ENCODE assay signal across 9 mouse cellular contexts in the genomic region with DNA sequence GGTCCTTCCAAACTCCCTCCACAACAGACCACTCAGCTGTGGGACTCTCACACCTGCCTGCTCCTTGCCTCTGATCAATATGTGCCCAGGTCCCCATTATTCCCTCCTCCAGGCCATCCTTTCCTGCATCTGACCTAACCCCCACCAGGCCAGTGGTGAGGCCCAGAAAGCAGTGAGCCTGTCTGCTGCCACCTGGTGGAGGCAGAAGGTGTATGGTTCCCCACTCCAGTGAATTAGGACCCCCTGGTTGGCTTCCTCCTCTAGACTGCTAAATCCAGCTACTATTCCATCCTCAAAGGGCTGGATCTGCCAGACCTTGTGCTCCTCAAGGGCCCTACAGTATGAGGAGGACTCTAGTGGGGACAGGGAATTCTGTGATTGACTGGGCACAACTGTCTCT.
DNase-seq lines count a peak whose midpoint lies in the region; ATAC-seq and TF ChIP-seq lines count a peak whose summit lies in the region.
"Had no signal": no experiment of that assay in that cellular context is flagged by ENCODE, and none has a peak within 500 bp of the region (broad histone marks: within the 10 kb centered on the region; RNA-seq: fewer than 3 reads in every experiment).

No protein-coding gene starts in this region.

- no peaks in the 10 kb centered on the region for H3K27me3 ChIP-seq in forebrain, embryonic 14.5 days (replicated peaks; ENCODE audit: control insufficient read depth, insufficient read depth, low read length)
- H3K27me3 ChIP-seq in small intestine, adult 2 months (ENCODE audit: control insufficient read depth, insufficient read depth, low read length): no peaks in the 10 kb centered on the region
- H3K27me3 ChIP-seq: heart, embryonic 15.5 days had no signal

- no peaks in the 10 kb centered on the region for H3K9me3 ChIP-seq in forebrain, embryonic 14.5 days (replicated peaks; ENCODE audit: control insufficient read depth, low read length)
- H3K9me3 ChIP-seq: heart, embryonic 15.5 days had no signal

- H3K27ac ChIP-seq in bone marrow, adult 2 months (ENCODE audit: control insufficient read depth, insufficient read depth, low read depth, low read length, poor library complexity): no peak overlapping the region
- H3K27ac ChIP-seq in forebrain, embryonic 14.5 days (ENCODE audit: low read depth, low read length): no peak overlapping the region
- H3K27ac ChIP-seq in small intestine, adult 2 months (ENCODE audit: insufficient read depth, low read depth, low read length): no peak overlapping the region
- H3K27ac ChIP-seq: heart, embryonic 15.5 days had no signal

- no peak overlapping the region for H3K4me3 ChIP-seq in bone marrow, adult 2 months (replicated peaks; ENCODE audit: control insufficient read depth, low read depth, low read length)
- no peak overlapping the region for H3K4me3 ChIP-seq in forebrain, embryonic 14.5 days (ENCODE audit: low read depth, low read length)
- no peak overlapping the region for H3K4me3 ChIP-seq in small intestine, adult 2 months (ENCODE audit: low read depth, low read length)
- H3K4me3 ChIP-seq: heart, embryonic 15.5 days had no signal

- no peaks in the 10 kb centered on the region for H3K4me1 ChIP-seq in bone marrow, adult 2 months (ENCODE audit: control insufficient read depth, insufficient read depth, low read length)
- peaks cover 4% of the 10 kb centered on the region; the same call in 1 of the 2 replicates for H3K4me1 ChIP-seq in forebrain, embryonic 14.5 days (ENCODE audit: control insufficient read depth, insufficient read depth, low read length)
- H3K4me1 ChIP-seq in small intestine, adult 2 months (ENCODE audit: control insufficient read depth, insufficient read depth, insufficient read length, low read length): no peaks in the 10 kb centered on the region

- H3K36me3 ChIP-seq in forebrain, embryonic 14.5 days (ENCODE audit: control insufficient read depth, insufficient read depth, low read length): no peaks in the 10 kb centered on the region
- no peaks in the 10 kb centered on the region for H3K36me3 ChIP-seq in small intestine, adult 2 months (ENCODE audit: control insufficient read depth, insufficient read depth, low read length)
- H3K36me3 ChIP-seq: heart, embryonic 15.5 days had no signal

- no peak for TF ChIP-seq POLR2A in bone marrow, adult 2 months (IDR thresholded peaks at IDR 0.05; ENCODE audit: borderline replicate concordance, control insufficient read depth, low read depth, low read length)
- TF ChIP-seq POLR2A in small intestine, adult 2 months (IDR thresholded peaks at IDR 0.05; ENCODE audit: low read depth, low read length): no peak

- peak; percentile 20 for DNase-seq in cerebellum, adult 11 months
- DNase-seq in cerebellum, adult 9-11 months: no peak
- peak; percentile 40 for DNase-seq in 416B (ENCODE audit: low read depth)
- peak; percentile 72 for DNase-seq in forebrain, embryonic 14.5 days (ENCODE audit: low spot score)
- DNase-seq in kidney, adult 9 months: peak; percentile 47
- peak; percentile 67 for DNase-seq in lung, postnatal 10 days

- H3K4me2 ChIP-seq in forebrain, embryonic 14.5 days (ENCODE audit: low read length): no peak overlapping the region
- H3K4me2 ChIP-seq: heart, embryonic 15.5 days had no signal

- peak; percentile 78 for TF ChIP-seq CTCF in bone marrow, adult 2 months (IDR thresholded peaks at IDR 0.05; ENCODE audit: control insufficient read depth, insufficient read depth, low read length)
- TF ChIP-seq CTCF in small intestine, adult 2 months (IDR thresholded peaks at IDR 0.05; ENCODE audit: extremely low read depth, insufficient read length, insufficient replicate concordance, low read depth, low read length): peak; percentile 70; the same call in 1 of the 2 replicates

- peak; percentile 42; the same call in 1 of the 2 replicates for ATAC-seq in forebrain, embryonic 14.5 days

- H3K9ac ChIP-seq in forebrain, embryonic 14.5 days (ENCODE audit: low read length): no peak overlapping the region
- H3K9ac ChIP-seq: heart, embryonic 15.5 days had no signal
